Mouse (Mus musculus): ENCODE data around the gene Tdrd1.

GRCm38 (mm10) chr19:56842974-56843373 lies 17.0 kb downstream of the Tdrd1 start:
- TF ChIP-seq CTCF (IDR thresholded peaks at IDR 0.05; ENCODE audit: low read depth) (no peak), EP300 (IDR thresholded peaks at IDR 0.05; ENCODE audit: low read depth) (no peak)

All from liver, embryonic 14.5 days (tissue).